Mouse (Mus musculus) cortical plate, adult 2 months (tissue): ENCODE results near the gene Draxin.

Source experiments
- CTCF ChIP-seq: fragments of 200-500 bp; IDR thresholded peaks from 2 replicates; pipeline ENCODE4 v1.5.1; 2011; ENCODE audit warnings: mild to moderate bottlenecking, control low read depth, low read length; ENCODE audit not compliant: insufficient read depth; ENCODE audit errors: extremely low read depth
- POLR2A ChIP-seq: fragments of 200-500 bp; IDR thresholded peaks from 2 replicates; pipeline ENCODE4 v1.6.1; 2011; ENCODE audit warnings: mild to moderate bottlenecking, low read length, control low read depth; ENCODE audit not compliant: insufficient read depth; ENCODE audit errors: extremely low read depth

GRCm38 (mm10) chr4:148154982-148155381, 24.5 kb upstream of the Draxin start:
- TF ChIP-seq CTCF (peak; percentile 50; the same call in 1 of the 2 replicates), POLR2A (no peak)
